Mouse (Mus musculus) midbrain, embryonic 16.5 days (tissue): ENCODE measurements around the gene Rad23a. TPM values are rescaled to one million over a fixed set of nuclear protein-coding genes. Genes with fewer than 3 reads are reported as not detected.
A peak's percentile ranks its signal among the peaks of the same experiment; 100 is the strongest.

Source experiments
- ATAC-seq: fragments of 200-750 bp; cut with Nextera tagmentation; 2 replicates; pipeline ENCODE4 v1.8.0; 2017; ENCODE audit warnings: moderate TSS enrichment
- H3K27ac ChIP-seq: fragments of 300-500 bp; sonication (generic); 2 replicates; pipeline ENCODE4 v1.5.1; 2014; ENCODE audit warnings: mild to moderate bottlenecking, low read length, mixed read lengths
- H3K27me3 ChIP-seq: fragments of 300-500 bp; sonication (generic); 2 replicates; pipeline ENCODE4 v1.6.1; 2014; ENCODE audit warnings: low read depth, low read length, mixed read lengths; ENCODE audit not compliant: control insufficient read depth, insufficient read depth
- H3K36me3 ChIP-seq: fragments of 300-500 bp; sonication (generic); 2 replicates; pipeline ENCODE4 v1.6.1; 2014; ENCODE audit warnings: mild to moderate bottlenecking, low read length, moderate library complexity, mixed read lengths; ENCODE audit not compliant: control insufficient read depth, insufficient read depth
- H3K4me1 ChIP-seq: fragments of 300-500 bp; sonication (generic); 2 replicates; pipeline ENCODE4 v1.6.1; 2014; ENCODE audit warnings: mild to moderate bottlenecking, low read length, mixed read lengths; ENCODE audit not compliant: control insufficient read depth, insufficient read depth
- H3K4me2 ChIP-seq: fragments of 300-500 bp; sonication (generic); 2 replicates; pipeline ENCODE4 v1.6.1; 2014; ENCODE audit warnings: mild to moderate bottlenecking, low read length, mixed read lengths
- H3K4me3 ChIP-seq: fragments of 300-500 bp; sonication (generic); 2 replicates; pipeline ENCODE4 v1.5.1; 2014; ENCODE audit warnings: low read depth, mild to moderate bottlenecking, low read length, moderate library complexity, mixed read lengths
- H3K9ac ChIP-seq: fragments of 300-500 bp; sonication (generic); 2 replicates; pipeline ENCODE4 v1.6.1; 2014; ENCODE audit warnings: low read depth, low read length, mixed read lengths
- H3K9me3 ChIP-seq: fragments of 300-500 bp; sonication (generic); replicated peaks from 2 replicates; pipeline ENCODE4 v1.6.1; 2014; ENCODE audit warnings: mild to moderate bottlenecking, low read length, mixed read lengths; ENCODE audit not compliant: control insufficient read depth, poor library complexity, severe bottlenecking
- WGBS: fragments of 180-500 bp; shearing (Covaris S2); extraction: QIAGEN DNeasy Blood & Tissue Kit; methylation state at CpG from one replicate; pipeline ENCODE4 v1.1.7; 2014; 5-methylcytosine and 5-hydroxymethylcytosine counted together
- polyA plus RNA-seq: library from polyadenylated mRNA; unstranded; fragments of >200 nt; fragmentation: Nextera tagmentation; extraction: Ambion mirVana; gene quantifications from 2 replicates; pipeline ENCODE4 v1.2.1, GENCODE M21; 2015

The Rad23a gene
- polyA plus RNA-seq, 1 experiment from 2014 or later, result 85.6 TPM

GRCm38 (mm10) chr8:84797256-84797797 lies 43.1 kb downstream of the Rad23a start:
- WGBS, result 72% methylated on average over 15 of the region's 15 CpGs
- ATAC-seq, result no peak
- Histone ChIP-seq H3K27me3 (peaks cover 54% of the 10 kb centered on the region), H3K9ac (no peak overlapping the region), H3K4me1 (peaks cover 14% of the 10 kb centered on the region), H3K4me3 (no peak overlapping the region), H3K4me2 (peak overlapping the region; percentile 97; the same call in 1 of the 2 replicates), H3K27ac (no peak overlapping the region), H3K36me3 (no peaks in the 10 kb centered on the region), H3K9me3 (no peaks in the 10 kb centered on the region)

DNA sequence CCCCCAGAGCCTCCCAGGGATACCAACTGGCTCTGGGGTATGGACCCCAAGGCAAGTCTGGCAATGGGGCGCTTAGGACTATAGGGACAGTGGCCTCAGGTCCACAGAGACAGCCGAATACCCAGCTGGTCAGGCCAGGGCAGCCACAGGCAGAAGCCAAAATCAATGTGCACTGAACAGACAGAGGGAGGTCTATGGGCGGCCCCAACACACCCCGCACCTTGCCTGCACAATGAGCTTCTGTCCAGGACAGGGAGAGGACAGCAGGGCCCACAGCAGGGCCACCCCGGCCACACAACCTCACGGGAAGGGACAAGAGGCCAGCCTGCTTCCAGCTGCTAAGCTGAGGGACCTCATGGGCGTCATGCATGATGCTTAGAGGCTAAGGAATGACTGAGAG lies 46.0 kb downstream of the Rad23a start:
- peak; percentile 47 for ATAC-seq
- WGBS, result 42% methylated on average over 7 of the region's 7 CpGs
- Histone ChIP-seq H3K4me3 (no peak overlapping the region), H3K9me3 (no peaks in the 10 kb centered on the region), H3K36me3 (no peaks in the 10 kb centered on the region), H3K27ac (peak overlapping the region; percentile 74), H3K9ac (no peak overlapping the region), H3K27me3 (peaks cover 51% of the 10 kb centered on the region), H3K4me2 (0 out of 2 replicates have a peak overlapping the region, but pooled peaks have one; percentile 7), H3K4me1 (peaks cover 7% of the 10 kb centered on the region; the same call in 1 of the 2 replicates)

DNA sequence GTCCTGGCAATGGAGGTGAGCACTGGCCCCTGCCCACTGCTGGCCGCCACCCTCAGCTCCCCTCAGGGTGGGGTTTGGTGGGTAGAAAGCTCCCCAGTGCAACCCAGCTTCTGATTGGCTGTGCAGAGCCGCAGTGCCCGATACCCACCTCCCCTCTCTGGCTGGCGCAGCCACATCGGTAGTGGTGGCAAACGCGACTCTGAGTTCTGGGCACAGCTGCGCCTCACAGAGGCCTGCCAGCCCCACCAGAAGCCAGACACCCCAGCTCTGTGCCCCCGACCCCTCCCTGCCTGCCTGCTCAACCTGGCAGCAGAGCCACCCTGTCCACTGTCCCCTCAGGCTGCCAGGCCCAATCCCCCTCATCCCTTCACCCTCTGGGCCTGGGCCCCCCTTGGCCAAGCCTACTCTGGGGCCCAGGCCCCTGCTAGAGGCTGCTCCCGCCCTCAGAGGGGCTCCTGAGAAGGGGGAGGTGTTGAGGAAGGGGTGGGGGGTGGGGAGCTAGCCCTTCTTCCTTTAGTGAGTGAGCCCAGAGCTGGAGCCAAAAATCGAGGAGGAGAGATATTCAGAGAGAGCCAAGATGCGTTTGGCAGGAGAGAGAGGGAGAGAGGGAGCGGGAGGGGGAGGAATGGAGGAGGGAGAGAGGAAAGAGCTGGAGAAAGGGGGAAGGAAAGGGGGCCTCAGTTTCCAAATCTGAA lies 46.5 kb downstream of the Rad23a start:
- Histone ChIP-seq H3K27me3 (peaks cover 53% of the 10 kb centered on the region), H3K9ac (0 out of 2 replicates have a peak overlapping the region, but pooled peaks have one; percentile 37), H3K9me3 (no peaks in the 10 kb centered on the region), H3K27ac (peak overlapping the region; percentile 74), H3K4me2 (peak overlapping the region; percentile 16; the same call in 1 of the 2 replicates), H3K4me1 (peaks cover 6% of the 10 kb centered on the region; the same call in 1 of the 2 replicates), H3K4me3 (no peak overlapping the region), H3K36me3 (no peaks in the 10 kb centered on the region)
- WGBS, result 43% methylated on average over 12 of the region's 13 CpGs
- peak; percentile 87 for ATAC-seq

DNA sequence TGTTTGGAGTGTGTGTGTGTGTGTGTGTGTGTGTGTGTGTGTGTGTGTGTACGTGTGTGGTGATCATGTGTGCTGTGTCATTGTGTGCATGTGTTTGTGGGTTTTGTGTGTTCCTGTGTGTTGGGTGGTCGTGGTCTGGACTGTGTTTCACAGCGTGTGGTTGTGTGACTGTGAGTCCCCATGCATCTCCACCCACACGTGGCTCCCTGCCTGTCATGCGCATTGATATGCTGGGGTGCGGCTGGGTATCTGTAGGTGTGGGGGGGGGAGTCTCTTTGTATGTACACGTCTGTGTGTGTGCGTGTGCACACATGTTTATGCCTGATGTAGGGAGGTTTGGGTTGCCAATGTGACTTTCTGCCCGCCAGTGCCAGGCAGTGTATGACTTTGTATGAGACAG lies 47.3 kb downstream of the Rad23a start:
- no peak for ATAC-seq
- Histone ChIP-seq H3K4me2 (no peak overlapping the region), H3K9me3 (no peaks in the 10 kb centered on the region), H3K4me1 (peaks cover 6% of the 10 kb centered on the region; the same call in 1 of the 2 replicates), H3K4me3 (no peak overlapping the region), H3K9ac (no peak overlapping the region), H3K27ac (peak overlapping the region; percentile 74), H3K36me3 (no peaks in the 10 kb centered on the region), H3K27me3 (peaks cover 56% of the 10 kb centered on the region)
- WGBS, result 86% methylated on average over 9 of the region's 9 CpGs

- H3K4me2 ChIP-seq, result no peak overlapping the region
- no peak for ATAC-seq
- peaks cover 6% of the 10 kb centered on the region; the same call in 1 of the 2 replicates for H3K4me1 ChIP-seq
- no peak overlapping the region for H3K4me3 ChIP-seq
- no peaks in the 10 kb centered on the region for H3K9me3 ChIP-seq
- peak overlapping the region; percentile 40; the same call in 1 of the 2 replicates for H3K27ac ChIP-seq
- peaks cover 59% of the 10 kb centered on the region for H3K27me3 ChIP-seq
- 74% methylated on average over 12 of the region's 12 CpGs for WGBS
- H3K36me3 ChIP-seq, result no peaks in the 10 kb centered on the region
- H3K9ac ChIP-seq, result no peak overlapping the region
Observed at GRCm38 (mm10) chr8:84792429-84792947, 48.0 kb downstream of the Rad23a start.

DNA sequence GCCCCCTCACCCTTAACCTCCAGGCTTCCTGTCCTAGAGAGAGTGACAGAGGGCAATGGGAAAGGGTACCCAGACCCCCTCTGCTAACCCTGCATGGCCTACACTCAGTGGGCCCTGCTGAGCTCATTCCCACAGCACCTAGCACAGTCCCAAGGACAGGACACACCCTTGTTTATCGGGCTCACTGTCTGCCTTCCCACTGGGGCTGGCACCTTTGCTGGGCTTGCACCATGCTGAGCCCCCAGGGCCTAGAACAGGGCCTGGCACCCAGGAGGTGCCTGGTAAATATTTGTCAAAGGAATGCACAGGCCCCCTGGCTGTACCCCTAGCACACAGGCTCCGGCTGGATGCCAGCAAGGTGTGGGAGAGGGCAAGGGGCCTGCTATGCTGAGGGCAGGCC lies 49.9 kb downstream of the Rad23a start:
- peaks cover 60% of the 10 kb centered on the region for H3K27me3 ChIP-seq
- WGBS, result 71% methylated on average over 2 of the region's 2 CpGs
- H3K4me1 ChIP-seq, result peaks cover 11% of the 10 kb centered on the region

DNA sequence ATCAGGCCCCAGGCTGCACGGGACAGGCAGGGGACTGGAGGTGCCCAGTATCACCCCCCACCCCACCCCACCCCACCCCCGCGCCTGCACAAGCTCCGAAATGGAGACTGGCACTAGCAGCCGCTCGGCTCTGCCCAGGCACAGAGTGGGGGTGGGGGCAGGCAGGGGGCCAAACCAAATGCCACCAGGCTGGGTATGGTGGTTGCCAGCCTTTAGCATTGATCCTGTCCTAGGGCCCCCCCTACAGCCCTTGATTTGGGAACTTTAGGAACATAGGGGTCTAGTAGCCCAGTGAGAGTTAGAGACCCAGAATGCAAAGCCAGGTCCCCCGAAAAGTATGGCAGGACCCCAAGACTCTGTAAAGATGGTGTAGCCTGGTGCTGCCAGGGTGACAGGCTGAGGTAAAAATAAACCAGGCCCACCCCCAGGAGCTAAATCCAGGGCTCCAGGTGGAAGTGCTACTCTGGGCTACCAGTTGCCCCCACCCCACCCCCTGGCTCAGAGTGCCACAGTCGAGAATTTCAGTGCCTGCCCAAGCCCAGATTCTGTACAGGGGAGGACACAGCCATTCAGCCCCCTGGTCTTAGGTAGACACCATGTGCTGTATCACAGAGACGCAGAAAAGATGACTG lies 50.5 kb downstream of the Rad23a start:
- H3K27me3 ChIP-seq, result peaks cover 57% of the 10 kb centered on the region
- no peak for ATAC-seq
- WGBS, result 69% methylated on average over 9 of the region's 9 CpGs
- no peaks in the 10 kb centered on the region for H3K36me3 ChIP-seq
- peak overlapping the region; percentile 26; the same call in 1 of the 2 replicates for H3K27ac ChIP-seq
- no peak overlapping the region; the same call in 1 of the 2 replicates for H3K4me2 ChIP-seq
- H3K9ac ChIP-seq, result no peak overlapping the region
- H3K4me3 ChIP-seq, result no peak overlapping the region
- peaks cover 11% of the 10 kb centered on the region for H3K4me1 ChIP-seq
- H3K9me3 ChIP-seq, result no peaks in the 10 kb centered on the region

More for the DNA sequence above, 49.9 kb downstream of the Rad23a start:
- Histone ChIP-seq H3K27ac (peak overlapping the region; percentile 26; the same call in 1 of the 2 replicates), H3K36me3 (no peaks in the 10 kb centered on the region), H3K4me2 (no peak overlapping the region), H3K9ac (no peak overlapping the region), H3K4me3 (no peak overlapping the region), H3K9me3 (no peaks in the 10 kb centered on the region)
- no peak for ATAC-seq

DNA sequence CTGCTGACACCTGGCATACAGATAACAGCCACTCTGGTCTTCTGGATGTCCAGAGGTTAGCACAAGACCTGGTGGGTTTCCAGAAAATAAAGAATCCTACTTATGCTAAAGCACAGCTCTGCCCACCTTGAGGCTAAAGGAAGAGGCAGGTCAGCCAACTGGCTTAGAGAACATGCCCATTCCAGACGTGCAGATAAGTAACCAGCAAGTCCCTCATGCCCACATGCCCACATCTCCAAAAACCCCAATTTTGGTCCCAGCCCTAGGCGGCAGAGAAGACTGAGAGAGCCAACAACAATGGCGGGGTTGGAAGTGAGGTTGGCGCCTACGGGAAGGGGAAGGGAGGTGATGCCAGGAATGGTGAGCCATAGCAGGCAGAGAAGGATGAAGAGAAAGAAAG lies 51.1 kb downstream of the Rad23a start:
- no peak for ATAC-seq
- Histone ChIP-seq H3K9me3 (no peaks in the 10 kb centered on the region), H3K4me2 (peak overlapping the region; percentile 1; the same call in 1 of the 2 replicates), H3K27ac (peak overlapping the region; percentile 15; the same call in 1 of the 2 replicates), H3K27me3 (peaks cover 53% of the 10 kb centered on the region), H3K4me1 (peaks cover 11% of the 10 kb centered on the region), H3K36me3 (no peaks in the 10 kb centered on the region), H3K4me3 (no peak overlapping the region), H3K9ac (no peak overlapping the region)
- 51% methylated on average over 5 of the region's 5 CpGs for WGBS
